Mouse (Mus musculus): ENCODE results near the gene Lgr6.

DNA sequence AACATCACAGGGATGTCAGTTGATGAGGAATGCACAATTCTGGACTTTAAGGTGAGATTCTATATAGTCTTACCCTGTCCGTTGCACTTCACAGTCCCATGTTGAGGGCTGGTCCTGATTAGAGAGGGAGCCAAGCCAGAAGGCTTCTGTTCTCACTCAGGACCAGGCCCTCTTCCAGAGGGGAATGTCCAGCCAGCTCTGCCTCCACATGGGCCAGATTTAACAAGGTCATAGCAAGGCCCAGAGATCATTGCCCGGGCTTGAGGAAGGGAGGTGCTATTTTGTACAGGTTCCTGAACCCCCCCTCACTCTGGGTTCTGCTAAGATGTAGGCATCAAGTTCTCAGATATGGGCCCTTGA is 87.4 kb downstream of the Lgr6 start:
- no peak for TF ChIP-seq CTCF (IDR thresholded peaks at IDR 0.05)
- 0 out of 2 replicates have a peak, but pooled peaks have one; percentile 28 for TF ChIP-seq EP300 (IDR thresholded peaks at IDR 0.05; ENCODE audit: insufficient read depth, low read depth, low read length)
